8 mouse cellular contexts compared by ENCODE assay signal in the genomic region with DNA sequence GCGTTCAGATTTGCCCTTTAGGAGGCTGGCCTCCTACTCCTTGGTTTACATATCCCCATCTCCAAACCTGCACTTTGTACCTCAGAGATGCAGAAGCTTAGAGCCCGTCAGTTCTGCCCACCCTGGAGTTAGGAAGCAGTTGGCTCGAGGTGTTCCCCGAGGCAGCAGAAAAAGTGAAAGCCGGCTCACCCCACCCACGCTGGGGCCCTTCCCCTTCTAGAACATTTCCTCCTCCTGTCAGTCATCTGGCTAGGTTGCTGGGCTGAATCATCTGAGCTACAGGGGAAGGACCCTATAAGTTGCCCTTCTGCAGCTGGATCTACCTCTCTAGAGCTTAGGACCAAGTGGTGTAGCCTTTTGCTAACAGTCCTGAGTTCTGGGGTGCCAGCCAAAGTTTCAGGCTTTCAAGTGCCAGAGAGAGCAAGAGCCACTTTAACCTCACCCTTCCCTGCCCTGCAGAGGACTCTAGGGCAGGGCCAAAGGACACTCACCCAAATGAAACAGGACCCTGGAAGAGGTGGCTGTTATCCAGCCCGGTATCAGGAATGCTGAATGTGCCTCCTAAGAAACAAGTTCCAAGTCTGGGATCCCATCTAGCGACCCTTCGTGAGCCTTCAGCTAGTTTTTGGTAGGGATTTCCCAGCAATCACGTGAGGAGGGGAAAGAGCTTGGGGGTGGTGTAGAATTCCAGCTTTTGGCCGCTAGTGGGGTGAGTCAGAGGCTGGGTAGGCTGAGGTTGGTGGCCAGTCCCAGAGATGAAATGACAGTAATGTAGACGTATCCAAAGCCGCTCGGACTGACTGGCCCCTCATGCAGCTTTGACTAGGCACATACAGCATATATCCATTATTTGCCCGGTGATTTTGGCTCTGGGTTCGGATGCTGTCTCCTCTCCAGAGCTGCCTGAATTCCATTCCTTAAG. TPM values are rescaled to one million over a fixed set of nuclear protein-coding genes. Genes with fewer than 3 reads are reported as not detected.
DNase-seq lines count a peak whose midpoint lies in the region; ATAC-seq lines count a peak whose summit lies in the region.

No protein-coding gene starts in this region.

- H3K36me3 ChIP-seq in hindbrain, embryonic 15.5 days, result 0 out of 2 replicates have a peak, but pooled peaks cover 7% of the 10 kb centered on the region
- peaks cover 19% of the 10 kb centered on the region for H3K36me3 ChIP-seq in liver, embryonic 13.5 days

- H3K4me2 ChIP-seq in hindbrain, embryonic 15.5 days, result peak overlapping the region; percentile 77
- H3K4me2 ChIP-seq in liver, embryonic 13.5 days, result peak overlapping the region; percentile 98

- peak overlapping the region; percentile 50; the same call in 1 of the 2 replicates for H3K27ac ChIP-seq in hindbrain, embryonic 15.5 days (replicated peaks)
- 0 out of 2 replicates have a peak overlapping the region, but pooled peaks have one; percentile 35 for H3K27ac ChIP-seq in liver, embryonic 13.5 days

- peak; percentile 21 to 32 for DNase-seq in layer of hippocampus, adult 8-10 months (ENCODE audit: low spot score in 2 of 2)
- no peak for DNase-seq in layer of hippocampus, postnatal 14 days (ENCODE audit: low spot score in 2 of 2)
- DNase-seq in adrenal gland, postnatal 25 days, result peak; percentile 60
- peak; percentile 57 for DNase-seq in gastrocnemius, postnatal 10 days
- peak; percentile 20 for DNase-seq in liver, embryonic 13.5 days
- peak; percentile 51 to 68 for DNase-seq in natural killer cell, adult 2 months (ENCODE audit: low spot score in 2 of 2)
- DNase-seq in thymus, postnatal 4 days, result peak; percentile 80

- ATAC-seq in hindbrain, embryonic 15.5 days (ENCODE audit: low FRiP score, low read depth), result no peak
- 0 out of 2 replicates have a peak, but pooled peaks have one; percentile 1 for ATAC-seq in liver, embryonic 13.5 days (ENCODE audit: low read depth)

- H3K9ac ChIP-seq in hindbrain, embryonic 15.5 days, result peak overlapping the region; percentile 27; the same call in 1 of the 2 replicates
- peak overlapping the region; percentile 15; the same call in 1 of the 2 replicates for H3K9ac ChIP-seq in liver, embryonic 13.5 days

- H3K4me3 ChIP-seq in hindbrain, embryonic 15.5 days, result peak overlapping the region; percentile 65; the same call in 1 of the 2 replicates
- H3K4me3 ChIP-seq in liver, embryonic 13.5 days (replicated peaks), result peak overlapping the region; percentile 9; the same call in 1 of the 2 replicates

- H3K9me3 ChIP-seq in hindbrain, embryonic 15.5 days, result no peaks in the 10 kb centered on the region
- no peaks in the 10 kb centered on the region for H3K9me3 ChIP-seq in liver, embryonic 13.5 days (replicated peaks)

- H3K4me1 ChIP-seq in hindbrain, embryonic 15.5 days (replicated peaks), result peaks cover 24% of the 10 kb centered on the region
- H3K4me1 ChIP-seq in liver, embryonic 13.5 days (replicated peaks), result peaks cover 51% of the 10 kb centered on the region

- 40% methylated on average over 16 of the region's 16 CpGs for WGBS in hindbrain, embryonic 15.5 days
- 17% methylated on average over 16 of the region's 16 CpGs for WGBS in liver, embryonic 13.5 days (ENCODE audit: insufficient replicate concordance)

- no peaks in the 10 kb centered on the region for H3K27me3 ChIP-seq in hindbrain, embryonic 15.5 days
- H3K27me3 ChIP-seq in liver, embryonic 13.5 days, result no peaks in the 10 kb centered on the region

RNA-seq across cellular contexts. Expression of a gene that starts 0.5 kb away (rescaled TPM):
- 10 to 100 TPM in 1 of 4 experiments, 1 to 10 TPM in 3; 6.0 to 10.9 (median 7.4) TPM for total RNA-seq in layer of hippocampus, adult 8-10 months (2022)
- 1 to 10 TPM; 3.2 to 5.1 TPM for total RNA-seq in layer of hippocampus, postnatal 14 days (2021)
- 37.4 and 38.7 TPM in 2 replicates for total RNA-seq in adrenal gland, postnatal 25 days (2021)
- 10 to 100 TPM; 51.6 to 55.7 TPM for total RNA-seq in gastrocnemius, postnatal 10 days (2021)
- polyA plus RNA-seq in hindbrain, embryonic 15.5 days (2015; fragmentation: Nextera tagmentation; extraction: Ambion mirVana), result 0.77 and 0.89 TPM in 2 replicates
- 0.71 and 0.75 TPM in 2 replicates for polyA plus RNA-seq in liver, embryonic 13.5 days (2015; fragmentation: Nextera tagmentation; extraction: Ambion mirVana)

RNA-seq across cellular contexts. Expression of a gene that starts 0.5 kb away (rescaled TPM):
- total RNA-seq in layer of hippocampus, adult 8-10 months (2022), result 10 to 100 TPM; 32.7 to 42.1 (median 33.2) TPM
- 10 to 100 TPM; 31.5 to 37.0 TPM for total RNA-seq in layer of hippocampus, postnatal 14 days (2021)
- total RNA-seq in adrenal gland, postnatal 25 days (2021), result 35.9 and 41.5 TPM in 2 replicates
- total RNA-seq in gastrocnemius, postnatal 10 days (2021), result 10 to 100 TPM; 17.7 to 19.4 TPM
- 45.7 and 45.9 TPM in 2 replicates for polyA plus RNA-seq in hindbrain, embryonic 15.5 days (2015; fragmentation: Nextera tagmentation; extraction: Ambion mirVana)
- 44.2 and 47.6 TPM in 2 replicates for polyA plus RNA-seq in liver, embryonic 13.5 days (2015; fragmentation: Nextera tagmentation; extraction: Ambion mirVana)

RNA-seq across cellular contexts. Expression of a gene that starts 10.5 kb away (rescaled TPM):
- 10 to 100 TPM in 3 of 4 experiments, 1 to 10 TPM in 1; 9.4 to 12.4 (median 10.6) TPM for total RNA-seq in layer of hippocampus, adult 8-10 months (2022)
- total RNA-seq in layer of hippocampus, postnatal 14 days (2021), result 1 to 10 TPM; 7.1 to 7.4 TPM
- total RNA-seq in adrenal gland, postnatal 25 days (2021), result 0.21 TPM in 1 of 2 replicates, not detected in the other
- under 1 TPM; 0.19 to 0.52 TPM for total RNA-seq in gastrocnemius, postnatal 10 days (2021)
- polyA plus RNA-seq in hindbrain, embryonic 15.5 days (2015; fragmentation: Nextera tagmentation; extraction: Ambion mirVana), result 1.4 TPM in 2 replicates
- polyA plus RNA-seq in liver, embryonic 13.5 days (2015; fragmentation: Nextera tagmentation; extraction: Ambion mirVana), result 0.09 TPM in 1 of 2 replicates, not detected in the other

RNA-seq across cellular contexts. Expression of a gene that starts 23.2 kb away (rescaled TPM):
- total RNA-seq in layer of hippocampus, adult 8-10 months (2022), result 100 to 1,000 TPM; 186 to 215 (median 199) TPM
- total RNA-seq in layer of hippocampus, postnatal 14 days (2021), result 100 to 1,000 TPM; 181 to 195 TPM
- 26.8 and 29.9 TPM in 2 replicates for total RNA-seq in adrenal gland, postnatal 25 days (2021)
- 10 to 100 TPM; 54.2 to 68.2 TPM for total RNA-seq in gastrocnemius, postnatal 10 days (2021)
- 246 and 264 TPM in 2 replicates for polyA plus RNA-seq in hindbrain, embryonic 15.5 days (2015; fragmentation: Nextera tagmentation; extraction: Ambion mirVana)
- 12.7 and 13.2 TPM in 2 replicates for polyA plus RNA-seq in liver, embryonic 13.5 days (2015; fragmentation: Nextera tagmentation; extraction: Ambion mirVana)

RNA-seq across cellular contexts. Expression of a gene that starts 23.5 kb away (rescaled TPM):
- total RNA-seq in layer of hippocampus, adult 8-10 months (2022), result not detected
- not detected for total RNA-seq in layer of hippocampus, postnatal 14 days (2021)
- total RNA-seq in adrenal gland, postnatal 25 days (2021), result not detected in 2 replicates
- total RNA-seq in gastrocnemius, postnatal 10 days (2021), result not detected
- polyA plus RNA-seq in hindbrain, embryonic 15.5 days (2015; fragmentation: Nextera tagmentation; extraction: Ambion mirVana), result not detected in 2 replicates
- polyA plus RNA-seq in liver, embryonic 13.5 days (2015; fragmentation: Nextera tagmentation; extraction: Ambion mirVana), result not detected in 2 replicates

Comparison
In these comparisons a context has a peak if more than half of its experiments do, and no peak if none do; other contexts are left out.
1. DNase-seq: peak in layer of hippocampus, adult 8-10 months (2 of 2), adrenal gland, postnatal 25 days (single experiment), gastrocnemius, postnatal 10 days (single experiment), liver, embryonic 13.5 days (single experiment), natural killer cell, adult 2 months (2 of 2) and thymus, postnatal 4 days (single experiment); none in layer of hippocampus, postnatal 14 days (0 of 2).